Mouse (Mus musculus): ENCODE data around the gene Ankle1. TPM values are rescaled to one million over a fixed set of nuclear protein-coding genes. Genes with fewer than 3 reads are reported as not detected.
A peak's percentile ranks its signal among the peaks of the same experiment; 100 is the strongest.

Gene Ankle1
- total RNA-seq, 2 experiments from 2014 or later, result 1.1 to 1.4 TPM

GRCm38 (mm10) chr8:71381971-71382961, 23.5 kb upstream of the Ankle1 start:
- peak; percentile 92 to 95 for DNase-seq

- peak in 1 of 2 experiments; percentile 68 for DNase-seq
Observed at GRCm38 (mm10) chr8:71383396-71383795, 22.4 kb upstream of the Ankle1 start.

GRCm38 (mm10) chr8:71383860-71384259, 21.9 kb upstream of the Ankle1 start:
- no peak for DNase-seq

- DNase-seq, result no peak
Observed at GRCm38 (mm10) chr8:71385212-71385835, 20.5 kb upstream of the Ankle1 start.

- no peak for DNase-seq
Observed at GRCm38 (mm10) chr8:71388267-71388666, 17.5 kb upstream of the Ankle1 start.

GRCm38 (mm10) chr8:71391696-71392095, 14.1 kb upstream of the Ankle1 start:
- DNase-seq, result no peak

DNA sequence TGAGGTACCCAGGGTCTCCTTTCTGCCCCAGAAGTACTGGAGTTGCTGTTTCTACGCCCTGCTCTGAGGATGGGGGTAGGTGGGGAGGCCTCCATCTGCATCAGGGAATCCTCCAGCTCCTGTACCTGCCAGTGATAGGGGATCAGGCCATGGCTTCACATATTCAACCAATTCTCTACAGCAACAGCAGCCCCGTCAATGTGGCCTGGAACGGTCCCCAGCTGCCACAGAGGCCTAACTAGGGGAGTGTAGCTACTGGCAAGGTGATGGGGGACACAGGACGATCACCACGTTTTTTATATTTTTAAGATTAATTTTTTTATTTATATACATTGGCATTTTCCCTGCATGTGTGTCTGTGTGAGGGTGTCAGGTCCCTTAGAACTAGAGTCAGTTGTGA, 13.4 kb upstream of the Ankle1 start:
- DNase-seq, result no peak

DNA sequence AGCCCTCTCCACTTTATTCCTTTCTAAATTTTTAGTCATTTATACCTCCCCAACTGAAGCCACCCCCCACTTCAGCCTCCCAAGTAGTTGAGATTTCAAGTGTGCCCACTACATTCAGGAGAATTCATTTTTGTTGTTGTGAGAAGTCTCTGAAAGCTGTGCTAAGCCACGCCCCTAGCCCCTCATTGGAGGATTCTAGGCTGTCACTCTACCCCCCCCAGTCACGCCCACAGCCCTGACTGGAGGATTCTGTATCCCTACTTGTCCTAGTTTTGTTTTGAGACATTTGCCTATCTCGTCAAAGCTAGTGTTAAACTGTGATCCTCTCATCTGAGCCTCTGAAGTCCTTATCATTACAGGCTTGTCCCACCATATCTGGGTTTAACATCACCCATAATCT, 12.9 kb upstream of the Ankle1 start:
- DNase-seq, result peak; percentile 54 to 68

DNA sequence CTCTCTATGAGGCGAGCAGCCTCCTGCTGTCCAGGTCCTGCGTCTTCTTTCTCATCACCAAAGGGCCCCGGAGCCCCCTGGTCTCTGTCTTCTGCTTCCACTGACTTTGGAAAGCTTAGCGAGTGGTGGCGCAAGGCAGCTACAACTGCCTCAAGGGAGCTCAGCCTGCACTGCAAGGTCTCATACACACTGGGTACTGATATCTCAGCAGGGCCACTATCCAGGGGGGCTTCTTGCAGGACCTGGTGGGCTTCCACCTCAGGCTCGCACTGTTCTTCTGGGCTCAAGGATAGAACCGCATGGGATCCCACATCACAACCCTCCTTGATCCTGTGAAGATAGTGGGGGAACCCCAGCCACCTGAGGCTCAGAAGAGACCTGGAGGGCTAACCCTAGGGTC, 11.3 kb upstream of the Ankle1 start:
- DNase-seq, result no peak

- no peak for DNase-seq
Observed at GRCm38 (mm10) chr8:71395071-71395470, 10.7 kb upstream of the Ankle1 start.

GRCm38 (mm10) chr8:71395629-71396028, 10.2 kb upstream of the Ankle1 start, which contains the start of gene Ushbp1:
TSS of gene Ushbp1 (minus strand) at chr8:71395802.
- DNase-seq, result peak in 1 of 2 experiments; percentile 57

DNA sequence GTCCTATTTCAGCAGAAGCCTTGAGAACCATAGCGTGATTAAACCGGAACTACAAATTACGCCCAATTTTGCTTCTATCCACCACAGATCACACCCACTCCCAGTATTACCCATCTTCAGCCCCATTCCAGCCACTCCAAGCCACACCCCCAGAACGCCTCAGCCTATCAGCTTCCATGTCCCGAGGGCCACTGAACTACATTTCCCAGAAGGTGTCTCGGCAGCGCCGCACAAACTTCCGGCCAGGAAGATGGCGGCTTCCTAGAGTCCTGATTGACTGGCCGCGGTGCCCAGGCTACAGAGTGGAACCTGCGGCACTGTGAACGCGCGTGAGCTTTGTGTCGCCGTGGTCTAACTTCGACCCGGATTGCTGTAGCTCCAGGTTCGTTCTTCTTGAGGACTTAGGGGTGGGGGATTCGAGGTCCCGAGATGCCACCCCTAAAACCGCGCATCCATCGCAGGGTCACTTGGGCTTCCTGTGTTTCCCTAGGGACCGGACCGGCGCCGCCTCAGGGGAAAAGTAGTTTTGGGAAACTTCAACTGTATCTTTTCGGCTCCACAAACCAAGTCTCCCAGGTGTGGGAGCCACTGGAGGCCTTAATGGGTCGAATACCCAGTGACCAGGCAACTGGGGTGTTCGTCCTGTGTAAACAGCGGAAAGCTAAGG, 9.0 kb upstream of the Ankle1 start, which contains the start of gene Babam1:
Gene Babam1 (plus strand): TSS at position 223 of the 667 bp plus-strand sequence.
- DNase-seq, result peak; percentile 94 to 95

DNA sequence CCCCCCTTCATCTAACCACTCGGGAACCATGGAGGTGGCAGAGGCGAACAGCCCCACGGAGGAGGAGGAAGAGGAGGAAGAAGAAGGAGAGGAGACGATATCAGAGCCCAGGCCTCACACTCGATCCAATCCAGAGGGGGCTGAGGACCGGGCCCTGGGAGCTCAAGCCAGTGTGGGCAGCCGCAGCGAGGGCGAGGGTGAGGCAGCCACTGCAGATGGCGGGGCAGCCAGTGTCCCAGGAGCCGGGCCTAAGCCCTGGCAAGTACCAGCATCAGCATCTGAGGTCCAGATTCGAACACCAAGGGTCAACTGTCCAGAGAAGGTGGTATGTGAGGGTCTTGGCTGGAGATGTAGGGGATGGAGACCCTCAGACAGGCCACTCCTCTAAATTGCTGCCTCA, 8.1 kb upstream of the Ankle1 start:
- DNase-seq, result no peak

GRCm38 (mm10) chr8:71400826-71401225, 5.0 kb upstream of the Ankle1 start:
- no peak for DNase-seq

DNA sequence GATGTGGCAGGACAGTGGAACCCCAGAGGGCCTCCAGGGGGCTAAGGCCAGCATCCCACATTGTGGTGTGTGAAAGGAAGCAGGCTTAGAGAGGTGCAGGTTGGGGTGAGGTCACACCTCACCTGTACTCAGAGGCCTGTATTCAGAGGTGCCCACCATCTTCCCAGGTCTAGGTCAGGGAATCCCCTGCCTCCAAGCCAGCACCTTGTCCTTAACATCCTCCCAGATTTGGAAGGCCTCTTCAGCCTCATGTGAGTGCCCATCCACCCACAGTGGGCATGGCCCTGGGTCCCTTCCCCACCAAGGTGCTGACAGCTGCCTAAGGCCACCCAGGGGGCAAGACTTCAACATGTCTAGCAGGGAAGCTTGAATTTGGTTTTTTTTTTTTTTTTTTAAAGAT, 4.4 kb upstream of the Ankle1 start:
- no peak for DNase-seq

- DNase-seq, result no peak
Observed at GRCm38 (mm10) chr8:71402446-71402964, 3.3 kb upstream of the Ankle1 start.

GRCm38 (mm10) chr8:71403107-71403885, 2.5 kb upstream of the Ankle1 start:
- DNase-seq, result no peak

GRCm38 (mm10) chr8:71404011-71404410, 1.8 kb upstream of the Ankle1 start:
- DNase-seq, result no peak

DNA sequence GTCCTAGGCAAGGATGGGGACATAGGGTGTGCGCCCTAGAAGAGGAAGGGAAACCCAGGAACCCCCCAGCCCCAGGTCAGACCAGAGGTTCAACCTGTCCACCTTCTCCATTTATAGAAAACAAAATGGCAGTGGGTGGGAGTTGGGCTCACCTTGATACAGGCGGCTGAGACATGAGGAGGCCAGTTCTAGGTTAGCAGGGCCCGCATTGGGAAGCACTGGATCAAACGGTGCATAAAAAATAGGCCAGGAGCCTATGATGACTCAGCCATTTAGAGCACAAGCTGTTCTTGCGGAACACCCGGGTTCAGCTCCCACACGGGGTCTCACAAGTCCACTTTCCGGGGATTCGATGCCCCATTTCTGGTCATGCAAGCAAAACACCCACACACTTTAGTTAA, 859 bp upstream of the Ankle1 start:
- DNase-seq, result peak in 1 of 2 experiments; percentile 51

DNA sequence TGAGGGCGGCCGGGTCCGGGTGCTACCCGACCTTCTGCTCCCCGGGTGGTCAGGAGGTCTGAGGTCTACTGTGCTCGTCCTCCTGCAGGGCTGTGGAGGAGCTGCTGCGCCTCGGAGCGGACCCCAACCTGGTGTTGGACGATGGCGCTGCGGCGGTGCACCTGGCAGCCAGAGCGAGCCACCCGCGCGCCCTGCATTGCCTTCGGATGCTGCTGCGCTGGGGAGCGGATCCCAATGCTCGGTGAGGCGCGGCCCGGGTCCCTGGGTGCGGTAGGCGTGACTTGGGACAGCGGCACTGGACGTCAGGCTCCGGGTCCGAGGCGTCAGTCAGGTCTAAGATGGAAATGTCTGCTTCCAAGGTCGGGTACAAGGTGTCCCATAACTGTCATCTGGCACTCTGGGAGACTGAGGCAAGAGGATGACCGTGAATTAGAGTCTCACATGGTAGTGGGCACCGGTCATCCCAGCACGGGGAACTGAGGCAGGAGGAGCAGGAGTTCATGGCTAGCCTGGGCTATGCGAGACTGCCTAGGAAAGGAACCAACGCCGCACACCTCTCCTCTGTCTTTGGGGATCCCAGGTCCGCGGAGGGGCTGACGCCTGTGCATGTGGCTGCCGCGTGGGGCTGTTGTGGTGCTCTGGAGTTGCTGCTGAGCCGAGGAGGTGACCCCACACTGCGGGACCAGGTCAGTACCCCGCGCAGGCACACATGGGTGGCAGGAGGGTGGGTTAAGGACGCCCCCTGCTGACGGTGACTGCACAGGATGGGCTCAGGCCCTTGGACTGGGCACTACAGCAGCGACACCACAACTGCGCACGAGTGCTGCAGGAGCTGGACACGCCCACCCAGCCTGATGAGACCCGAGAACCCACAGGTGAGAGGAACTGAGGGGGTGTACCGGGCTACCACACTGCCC, 547 bp downstream of the Ankle1 start:
- peak; percentile 69 to 79 for DNase-seq
